In genomic region chr17:28715832-28716548, GRCm38 (mm10) we compare ENCODE assay signal across 15 mouse cellular contexts. TPM values are rescaled to one million over a fixed set of nuclear protein-coding genes. Genes with fewer than 3 reads are reported as not detected.
DNase-seq lines count a peak whose midpoint lies in the region; ATAC-seq and TF ChIP-seq lines count a peak whose summit lies in the region.
"Had no signal": no experiment of that assay in that cellular context is flagged by ENCODE, and none has a peak within 500 bp of the region (broad histone marks: within the 10 kb centered on the region; RNA-seq: fewer than 3 reads in every experiment).

No protein-coding gene starts in this region.

- ATAC-seq in embryonic facial prominence, embryonic 13.5 days (ENCODE audit: insufficient number of reproducible peaks, insufficient read depth, low FRiP score, low TSS enrichment, low read depth), result no peak
- ATAC-seq in limb, embryonic 15.5 days (ENCODE audit: insufficient number of reproducible peaks, low FRiP score, low TSS enrichment, low read depth), result peak; percentile 40; the same call in 1 of the 2 replicates
- 0 out of 2 replicates have a peak, but pooled peaks have one; percentile 15 for ATAC-seq in forebrain, embryonic 16.5 days
- ATAC-seq: midbrain, embryonic 15.5 days had no signal

- H3K4me1 ChIP-seq in embryonic facial prominence, embryonic 13.5 days, result peaks cover 32% of the 10 kb centered on the region
- H3K4me1 ChIP-seq in embryonic facial prominence, embryonic 10.5 days, result peaks cover 4% of the 10 kb centered on the region; the same call in 1 of the 2 replicates
- 0 out of 2 replicates have a peak, but pooled peaks cover 9% of the 10 kb centered on the region for H3K4me1 ChIP-seq in limb, embryonic 15.5 days
- peaks cover 10% of the 10 kb centered on the region for H3K4me1 ChIP-seq in limb, embryonic 10.5 days
- no peaks in the 10 kb centered on the region for H3K4me1 ChIP-seq in forebrain, embryonic 16.5 days (replicated peaks; ENCODE audit: control insufficient read depth, insufficient read depth, low read length)
- H3K4me1 ChIP-seq: hindbrain, embryonic 10.5 days; midbrain, embryonic 15.5 days had no signal

- DNase-seq in embryonic facial prominence, embryonic 10.5 days (ENCODE audit: low spot score), result no peak
- DNase-seq in limb, embryonic 10.5 days (ENCODE audit: low spot score), result no peak
- no peak for DNase-seq in kidney, postnatal 36 days
- no peak for DNase-seq in layer of hippocampus, adult 11-12 months (ENCODE audit: low spot score)
- DNase-seq: adrenal gland, adult 2 months; cerebellum, adult 11-12 months; lung, adult 2 months had no signal

- H3K4me3 ChIP-seq in embryonic facial prominence, embryonic 13.5 days, result no peak overlapping the region
- H3K4me3 ChIP-seq in embryonic facial prominence, embryonic 10.5 days, result no peak overlapping the region
- H3K4me3 ChIP-seq in limb, embryonic 15.5 days, result no peak overlapping the region
- no peak overlapping the region for H3K4me3 ChIP-seq in limb, embryonic 10.5 days
- H3K4me3 ChIP-seq in forebrain, embryonic 16.5 days (replicated peaks; ENCODE audit: low read length), result no peak overlapping the region
- no peak overlapping the region for H3K4me3 ChIP-seq in myocyte
- H3K4me3 ChIP-seq: heart, embryonic 15.5 days; hindbrain, embryonic 10.5 days; kidney, embryonic 15.5 days; midbrain, embryonic 15.5 days had no signal

- H3K4me2 ChIP-seq in embryonic facial prominence, embryonic 13.5 days, result no peak overlapping the region
- no peak overlapping the region for H3K4me2 ChIP-seq in limb, embryonic 15.5 days
- no peak overlapping the region for H3K4me2 ChIP-seq in forebrain, embryonic 16.5 days (ENCODE audit: low read length)
- H3K4me2 ChIP-seq in myocyte (ENCODE audit: low read depth), result no peak overlapping the region
- H3K4me2 ChIP-seq: heart, embryonic 15.5 days; kidney, embryonic 15.5 days; midbrain, embryonic 15.5 days had no signal

- peaks cover 48% of the 10 kb centered on the region for H3K36me3 ChIP-seq in embryonic facial prominence, embryonic 13.5 days
- peaks cover 77% of the 10 kb centered on the region for H3K36me3 ChIP-seq in embryonic facial prominence, embryonic 10.5 days (replicated peaks)
- peaks cover 52% of the 10 kb centered on the region for H3K36me3 ChIP-seq in limb, embryonic 15.5 days
- H3K36me3 ChIP-seq in limb, embryonic 10.5 days, result peaks cover 71% of the 10 kb centered on the region
- H3K36me3 ChIP-seq in forebrain, embryonic 16.5 days (ENCODE audit: control insufficient read depth, insufficient read depth), result peaks cover 9% of the 10 kb centered on the region
- H3K36me3 ChIP-seq in myocyte (ENCODE audit: control insufficient read depth, insufficient read depth), result peaks cover 37% of the 10 kb centered on the region

- no peaks in the 10 kb centered on the region for H3K27me3 ChIP-seq in embryonic facial prominence, embryonic 13.5 days
- no peaks in the 10 kb centered on the region for H3K27me3 ChIP-seq in embryonic facial prominence, embryonic 10.5 days (replicated peaks; ENCODE audit: low read depth, poor library complexity, severe bottlenecking)
- no peaks in the 10 kb centered on the region for H3K27me3 ChIP-seq in limb, embryonic 15.5 days
- no peaks in the 10 kb centered on the region for H3K27me3 ChIP-seq in limb, embryonic 10.5 days (ENCODE audit: low read depth, poor library complexity, severe bottlenecking)
- no peaks in the 10 kb centered on the region for H3K27me3 ChIP-seq in forebrain, embryonic 16.5 days (replicated peaks; ENCODE audit: control insufficient read depth, insufficient read depth, low read length)
- no peaks in the 10 kb centered on the region for H3K27me3 ChIP-seq in myocyte (ENCODE audit: control insufficient read depth, insufficient read depth, insufficient read length)
- H3K27me3 ChIP-seq: heart, embryonic 15.5 days; kidney, embryonic 15.5 days; midbrain, embryonic 15.5 days had no signal

- H3ac ChIP-seq in myocyte (ENCODE audit: control insufficient read depth, insufficient read length), result no peak overlapping the region

- peak overlapping the region; percentile 78 for H3K27ac ChIP-seq in embryonic facial prominence, embryonic 13.5 days
- H3K27ac ChIP-seq in embryonic facial prominence, embryonic 10.5 days (replicated peaks), result no peak overlapping the region
- no peak overlapping the region for H3K27ac ChIP-seq in limb, embryonic 15.5 days
- no peak overlapping the region for H3K27ac ChIP-seq in limb, embryonic 10.5 days
- H3K27ac ChIP-seq in forebrain, embryonic 16.5 days (ENCODE audit: low read length), result peak overlapping the region; percentile 0; the same call in 1 of the 2 replicates
- H3K27ac ChIP-seq: heart, embryonic 15.5 days; hindbrain, embryonic 10.5 days; kidney, embryonic 15.5 days; midbrain, embryonic 15.5 days had no signal

- WGBS in embryonic facial prominence, embryonic 13.5 days, result 63% methylated on average over 7 of the region's 7 CpGs
- 79% methylated on average over 6 of the region's 7 CpGs for WGBS in embryonic facial prominence, embryonic 10.5 days
- 66% methylated on average over 6 of the region's 7 CpGs for WGBS in limb, embryonic 15.5 days
- 78% methylated on average over 7 of the region's 7 CpGs for WGBS in limb, embryonic 10.5 days
- WGBS in forebrain, embryonic 16.5 days, result 79% methylated on average over 7 of the region's 7 CpGs

- no peak for TF ChIP-seq POLR2A in myocyte (IDR thresholded peaks at IDR 0.05; ENCODE audit: insufficient read length, low read depth)

- no peak overlapping the region for H3K9ac ChIP-seq in embryonic facial prominence, embryonic 13.5 days
- no peak overlapping the region for H3K9ac ChIP-seq in limb, embryonic 15.5 days
- no peak overlapping the region for H3K9ac ChIP-seq in forebrain, embryonic 16.5 days (replicated peaks; ENCODE audit: low read depth, low read length)
- H3K9ac ChIP-seq: heart, embryonic 15.5 days; kidney, embryonic 15.5 days; midbrain, embryonic 15.5 days had no signal

- H3K79me2 ChIP-seq in myocyte (ENCODE audit: control insufficient read depth, insufficient read depth), result peaks cover 33% of the 10 kb centered on the region

- no peaks in the 10 kb centered on the region for H3K9me3 ChIP-seq in embryonic facial prominence, embryonic 13.5 days
- no peaks in the 10 kb centered on the region for H3K9me3 ChIP-seq in embryonic facial prominence, embryonic 10.5 days
- no peaks in the 10 kb centered on the region for H3K9me3 ChIP-seq in limb, embryonic 15.5 days
- no peaks in the 10 kb centered on the region for H3K9me3 ChIP-seq in limb, embryonic 10.5 days (replicated peaks)
- H3K9me3 ChIP-seq in forebrain, embryonic 16.5 days (ENCODE audit: control insufficient read depth, low read length), result no peaks in the 10 kb centered on the region
- H3K9me3 ChIP-seq: heart, embryonic 15.5 days; hindbrain, embryonic 10.5 days; kidney, embryonic 15.5 days; midbrain, embryonic 15.5 days had no signal

TF ChIP-seq in myocyte, 11 proteins besides CTCF, POLR2A, EP300 and RAD21:
- TF ChIP-seq TCF3 (IDR thresholded peaks at IDR 0.05; ENCODE audit: insufficient read length, low read depth), result no peak
- TF ChIP-seq MYOD1 (IDR thresholded peaks at IDR 0.05; ENCODE audit: control insufficient read depth in 1 of 3, insufficient read length in 2 of 3, low read depth in 2 of 3), result peak; percentile 48 to 78 (median 52)
- peak; percentile 21; the same call in 1 of the 2 replicates for TF ChIP-seq CEBPB (IDR thresholded peaks at IDR 0.05; ENCODE audit: insufficient read depth, poor library complexity, severe bottlenecking)
- TF ChIP-seq MYOG (IDR thresholded peaks at IDR 0.05; ENCODE audit: control insufficient read depth in 1 of 3, insufficient read depth in 1 of 3, insufficient read length in 2 of 3, low read depth in 2 of 3), result peak in 1 of 3 experiments; percentile 1
- TF ChIP-seq MAX (IDR thresholded peaks at IDR 0.05; ENCODE audit: low read depth), result no peak

RNA-seq across cellular contexts. Expression of gene AC170998.1, which starts 9.9 kb away (rescaled TPM):
- polyA plus RNA-seq in embryonic facial prominence, embryonic 13.5 days (2015; fragmentation: Nextera tagmentation; extraction: Ambion mirVana), result 4.1 and 5.3 TPM in 2 replicates
- polyA plus RNA-seq in embryonic facial prominence, embryonic 10.5 days (2016; fragmentation: Nextera tagmentation; extraction: Ambion mirVana), result 3.3 and 3.6 TPM in 2 replicates
- 1.9 and 2.4 TPM in 2 replicates for polyA plus RNA-seq in limb, embryonic 15.5 days (2015; fragmentation: Nextera tagmentation; extraction: Ambion mirVana)
- polyA plus RNA-seq in limb, embryonic 10.5 days (2016; fragmentation: Nextera tagmentation; extraction: Ambion mirVana), result 3.9 and 4.0 TPM in 2 replicates
- polyA plus RNA-seq in forebrain, embryonic 16.5 days (2015; fragmentation: Nextera tagmentation; extraction: Ambion mirVana), result 0.43 and 3.5 TPM in 2 replicates
- polyA plus RNA-seq in myocyte (2012; fragmentation: generic; extraction: Trizol), result not detected

RNA-seq across cellular contexts. Expression of gene Mapk14, which starts 24.9 kb away (rescaled TPM):
- polyA plus RNA-seq in embryonic facial prominence, embryonic 13.5 days (2015; fragmentation: Nextera tagmentation; extraction: Ambion mirVana), result 41.6 and 42.5 TPM in 2 replicates
- 48.1 and 50.7 TPM in 2 replicates for polyA plus RNA-seq in embryonic facial prominence, embryonic 10.5 days (2016; fragmentation: Nextera tagmentation; extraction: Ambion mirVana)
- polyA plus RNA-seq in limb, embryonic 15.5 days (2015; fragmentation: Nextera tagmentation; extraction: Ambion mirVana), result 37.9 and 45.2 TPM in 2 replicates
- polyA plus RNA-seq in limb, embryonic 10.5 days (2016; fragmentation: Nextera tagmentation; extraction: Ambion mirVana), result 47.5 and 50.7 TPM in 2 replicates
- 27.2 and 27.8 TPM in 2 replicates for polyA plus RNA-seq in forebrain, embryonic 16.5 days (2015; fragmentation: Nextera tagmentation; extraction: Ambion mirVana)
- 34.6 TPM for polyA plus RNA-seq in myocyte (2012; fragmentation: generic; extraction: Trizol)

RNA-seq across cellular contexts. Expression of gene Slc26a8, which starts 26.0 kb away (rescaled TPM):
- 0.43 and 0.46 TPM in 2 replicates for polyA plus RNA-seq in embryonic facial prominence, embryonic 13.5 days (2015; fragmentation: Nextera tagmentation; extraction: Ambion mirVana)
- polyA plus RNA-seq in embryonic facial prominence, embryonic 10.5 days (2016; fragmentation: Nextera tagmentation; extraction: Ambion mirVana), result 0.21 and 0.77 TPM in 2 replicates
- 0.60 and 0.72 TPM in 2 replicates for polyA plus RNA-seq in limb, embryonic 15.5 days (2015; fragmentation: Nextera tagmentation; extraction: Ambion mirVana)
- 0.49 TPM in 1 of 2 replicates, not detected in the other for polyA plus RNA-seq in limb, embryonic 10.5 days (2016; fragmentation: Nextera tagmentation; extraction: Ambion mirVana)
- polyA plus RNA-seq in forebrain, embryonic 16.5 days (2015; fragmentation: Nextera tagmentation; extraction: Ambion mirVana), result 1.2 and 3.4 TPM in 2 replicates
- not detected for polyA plus RNA-seq in myocyte (2012; fragmentation: generic; extraction: Trizol)

RNA-seq across cellular contexts. Expression of gene Mapk13, which starts 53.1 kb away (rescaled TPM):
- 47.3 and 51.5 TPM in 2 replicates for polyA plus RNA-seq in embryonic facial prominence, embryonic 13.5 days (2015; fragmentation: Nextera tagmentation; extraction: Ambion mirVana)
- 16.5 and 19.4 TPM in 2 replicates for polyA plus RNA-seq in embryonic facial prominence, embryonic 10.5 days (2016; fragmentation: Nextera tagmentation; extraction: Ambion mirVana)
- polyA plus RNA-seq in limb, embryonic 15.5 days (2015; fragmentation: Nextera tagmentation; extraction: Ambion mirVana), result 126 and 130 TPM in 2 replicates
- 8.2 and 8.6 TPM in 2 replicates for polyA plus RNA-seq in limb, embryonic 10.5 days (2016; fragmentation: Nextera tagmentation; extraction: Ambion mirVana)
- 0.47 and 1.1 TPM in 2 replicates for polyA plus RNA-seq in forebrain, embryonic 16.5 days (2015; fragmentation: Nextera tagmentation; extraction: Ambion mirVana)
- polyA plus RNA-seq in myocyte (2012; fragmentation: generic; extraction: Trizol), result 0.08 TPM

Comparison
In these comparisons a context has a peak if more than half of its experiments do, and no peak if none do; other contexts are left out.
1. H3K27ac ChIP-seq: peak in embryonic facial prominence, embryonic 13.5 days (single experiment) and forebrain, embryonic 16.5 days (single experiment); none in embryonic facial prominence, embryonic 10.5 days (single experiment), limb, embryonic 15.5 days (single experiment) and limb, embryonic 10.5 days (single experiment).